Mouse (Mus musculus): ENCODE data around the gene Btbd35f27. TPM values are rescaled to one million over a fixed set of nuclear protein-coding genes. Genes with fewer than 3 reads are reported as not detected.
"Not testable (repeated sequence)": the region's sequence is repeated elsewhere in the genome, so short reads cannot be mapped to it uniquely, and the experiment has no call there.

Btbd35f27 gene
- not detected in 2 replicates for polyA plus RNA-seq (2016; fragmentation: Nextera tagmentation; extraction: Ambion mirVana)

DNA sequence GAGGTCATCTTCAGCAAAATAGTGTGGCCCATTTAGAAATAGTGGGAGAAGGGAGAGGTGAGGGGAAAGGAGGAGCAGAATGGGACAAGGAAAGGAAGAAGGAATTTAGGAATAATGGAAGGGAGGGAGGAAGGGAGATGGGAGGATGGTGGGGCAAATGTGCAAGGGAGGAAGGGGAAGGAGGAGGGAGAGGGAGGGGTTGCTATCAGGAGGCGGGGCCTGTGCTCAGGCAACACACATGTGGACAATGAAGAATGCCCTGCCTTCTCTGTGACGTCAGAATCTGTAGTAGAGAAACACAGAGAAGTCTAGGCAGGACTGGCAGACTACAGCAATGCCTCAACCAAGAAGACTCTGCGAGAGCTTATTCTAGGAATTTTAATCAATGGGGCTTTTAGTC is at the start of gene Btbd35f27:
Gene Btbd35f27 (plus strand): TSS at position 301 of the 400 bp plus-strand sequence.
- H3K4me2 ChIP-seq; ATAC-seq (ENCODE audit: insufficient number of reproducible peaks, low FRiP score); H3K9ac ChIP-seq; H3K9me3 ChIP-seq (replicated peaks); H3K4me3 ChIP-seq; H3K36me3 ChIP-seq; H3K4me1 ChIP-seq (replicated peaks); H3K27ac ChIP-seq (ENCODE audit: poor library complexity, severe bottlenecking); H3K27me3 ChIP-seq (replicated peaks): not testable (repeated sequence)
- 69% methylated on average over 2 of the region's 3 CpGs for WGBS

Other genes starting within 250 kb of the Btbd35f27 start
- not detected in 2 replicates for gene Btbd35f4, start 151.6 kb upstream of the Btbd35f27 start, polyA plus RNA-seq (2016; fragmentation: Nextera tagmentation; extraction: Ambion mirVana)

Data from heart, embryonic 12.5 days (tissue).